Mouse (Mus musculus) bone marrow macrophage, adult 2 months (primary cell): ENCODE results near the gene Gpr1.

Experiments
- CTCF ChIP-seq: IDR thresholded peaks from 2 replicates; pipeline ENCODE4 v1.5.1; 2012; ENCODE audit warnings: low read depth, mild to moderate bottlenecking, low read length, moderate library complexity
- POLR2A ChIP-seq: IDR thresholded peaks from 2 replicates; pipeline ENCODE4 v1.6.1; 2012; ENCODE audit warnings: mild to moderate bottlenecking, low read depth, low read length, borderline replicate concordance

GRCm38 (mm10) chr1:63214631-63215030 lies 288 bp upstream of the Gpr1 start:
- TF ChIP-seq CTCF (no peak), POLR2A (no peak)
